Mouse (Mus musculus): Measurements from ENCODE around the gene Fam178b.
A peak's percentile ranks its signal among the peaks of the same experiment; 100 is the strongest.
"Not testable (repeated sequence)": the region's sequence is repeated elsewhere in the genome, so short reads cannot be mapped to it uniquely, and the experiment has no call there.

The Fam178b gene

GRCm38 (mm10) chr1:36625442-36625841 is 57.5 kb downstream of the Fam178b start:
- DNase-seq: no peak

GRCm38 (mm10) chr1:36615958-36616357 is 67.0 kb downstream of the Fam178b start:
- DNase-seq: not testable (repeated sequence)

- DNase-seq: no peak
These were observed 67.8 kb downstream of the Fam178b start for GRCm38 (mm10) chr1:36615188-36615587.

GRCm38 (mm10) chr1:36614584-36614983 is 68.4 kb downstream of the Fam178b start:
- DNase-seq: no peak

- DNase-seq: no peak
These were observed 69.5 kb downstream of the Fam178b start for GRCm38 (mm10) chr1:36613374-36613895.

- DNase-seq: no peak
These were observed 70.6 kb downstream of the Fam178b start for GRCm38 (mm10) chr1:36612362-36612761.

- DNase-seq: no peak
These were observed 71.4 kb downstream of the Fam178b start for GRCm38 (mm10) chr1:36611449-36612123.

- no peak for DNase-seq
These were observed 74.8 kb downstream of the Fam178b start for GRCm38 (mm10) chr1:36608211-36608610.

- DNase-seq: no peak
These were observed 76.0 kb downstream of the Fam178b start for GRCm38 (mm10) chr1:36606951-36607350.

- no peak for DNase-seq
These were observed 78.5 kb downstream of the Fam178b start for GRCm38 (mm10) chr1:36604254-36605156.

- DNase-seq: peak; percentile 20
These were observed 79.6 kb downstream of the Fam178b start for GRCm38 (mm10) chr1:36603361-36603760.

GRCm38 (mm10) chr1:36602271-36602670 is 80.7 kb downstream of the Fam178b start:
- DNase-seq: no peak

- no peak for DNase-seq
These were observed 84.6 kb downstream of the Fam178b start for GRCm38 (mm10) chr1:36598411-36598810.

GRCm38 (mm10) chr1:36596114-36596513 is 86.9 kb downstream of the Fam178b start:
- DNase-seq: peak; percentile 24

GRCm38 (mm10) chr1:36595167-36595931 is 87.6 kb downstream of the Fam178b start:
- no peak for DNase-seq

GRCm38 (mm10) chr1:36593099-36593498 is 89.9 kb downstream of the Fam178b start:
- DNase-seq: no peak

- no peak for DNase-seq
These were observed 91.6 kb downstream of the Fam178b start for GRCm38 (mm10) chr1:36591408-36591807.

- no peak for DNase-seq
These were observed 92.3 kb downstream of the Fam178b start for GRCm38 (mm10) chr1:36590664-36591063.

GRCm38 (mm10) chr1:36589486-36589885 is 93.5 kb downstream of the Fam178b start:
- DNase-seq: no peak

GRCm38 (mm10) chr1:36588476-36589450 is 94.2 kb downstream of the Fam178b start:
- DNase-seq: peak; percentile 25

- no peak for DNase-seq
These were observed 95.1 kb downstream of the Fam178b start for GRCm38 (mm10) chr1:36587860-36588259.

- no peak for DNase-seq
These were observed 96.7 kb downstream of the Fam178b start for GRCm38 (mm10) chr1:36586288-36586687.
